Comparison of ENCODE assay signal across 21 mouse cellular contexts in the genomic region with DNA sequence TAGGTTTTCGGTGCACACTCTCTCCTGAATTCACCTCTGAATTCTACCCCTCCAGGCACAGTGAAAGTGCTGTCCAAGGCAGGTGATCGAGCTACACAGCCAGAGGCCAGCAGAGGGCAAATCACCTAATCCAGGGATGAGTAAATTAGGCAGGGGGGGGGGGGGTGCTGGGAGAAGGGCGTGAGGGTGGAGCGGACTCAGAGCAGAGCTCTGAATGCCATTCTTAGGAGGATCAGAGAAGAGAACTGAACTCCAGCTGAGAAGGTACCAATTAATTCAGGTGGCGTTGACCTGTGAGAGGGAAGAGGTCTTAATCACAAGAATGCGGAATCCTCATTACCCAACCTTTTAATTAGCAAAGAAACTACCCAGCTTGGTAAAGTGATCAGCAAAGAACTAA.
DNase-seq lines count a peak whose midpoint lies in the region; ATAC-seq and TF ChIP-seq lines count a peak whose summit lies in the region.
"Had no signal": no experiment of that assay in that cellular context is flagged by ENCODE, and none has a peak within 500 bp of the region (broad histone marks: within the 10 kb centered on the region; RNA-seq: fewer than 3 reads in every experiment).

No protein-coding gene starts in this region.

- H3K4me3 ChIP-seq in hindbrain, embryonic 10.5 days, result no peak overlapping the region
- no peak overlapping the region for H3K4me3 ChIP-seq in hindbrain, postnatal 0 days (ENCODE audit: low read length)
- H3K4me3 ChIP-seq in forebrain, embryonic 12.5 days (replicated peaks), result no peak overlapping the region
- H3K4me3 ChIP-seq in midbrain, embryonic 13.5 days (replicated peaks), result no peak overlapping the region
- H3K4me3 ChIP-seq: embryonic facial prominence, embryonic 13.5 days; heart, embryonic 12.5 days; myocyte had no signal

- ATAC-seq in hindbrain, postnatal 0 days, result no peak
- peak; percentile 55 for ATAC-seq in forebrain, embryonic 12.5 days (ENCODE audit: low FRiP score)
- ATAC-seq in midbrain, embryonic 13.5 days, result peak; percentile 62

- no peak overlapping the region for H3K4me2 ChIP-seq in hindbrain, postnatal 0 days (ENCODE audit: low read depth, low read length)
- peak overlapping the region; percentile 27 for H3K4me2 ChIP-seq in forebrain, embryonic 12.5 days
- no peak overlapping the region for H3K4me2 ChIP-seq in midbrain, embryonic 13.5 days (replicated peaks)
- H3K4me2 ChIP-seq: embryonic facial prominence, embryonic 13.5 days; heart, embryonic 12.5 days; lung, embryonic 14.5 days had no signal

- no peaks in the 10 kb centered on the region for H3K27me3 ChIP-seq in hindbrain, embryonic 10.5 days (ENCODE audit: insufficient read depth, poor library complexity, severe bottlenecking)
- no peaks in the 10 kb centered on the region for H3K27me3 ChIP-seq in hindbrain, postnatal 0 days (ENCODE audit: insufficient read depth, low read length)
- no peaks in the 10 kb centered on the region for H3K27me3 ChIP-seq in forebrain, embryonic 12.5 days
- no peaks in the 10 kb centered on the region for H3K27me3 ChIP-seq in midbrain, embryonic 13.5 days
- H3K27me3 ChIP-seq: heart, embryonic 12.5 days had no signal

- no peak for TF ChIP-seq CTCF in hindbrain, postnatal 0 days (IDR thresholded peaks at IDR 0.05; ENCODE audit: low read depth)

- H3K36me3 ChIP-seq in hindbrain, embryonic 10.5 days, result no peaks in the 10 kb centered on the region
- no peaks in the 10 kb centered on the region for H3K36me3 ChIP-seq in hindbrain, postnatal 0 days (ENCODE audit: insufficient read depth, low read length)
- H3K36me3 ChIP-seq in forebrain, embryonic 12.5 days (replicated peaks), result no peaks in the 10 kb centered on the region
- H3K36me3 ChIP-seq in midbrain, embryonic 13.5 days, result no peaks in the 10 kb centered on the region
- H3K36me3 ChIP-seq: embryonic facial prominence, embryonic 13.5 days; heart, embryonic 12.5 days had no signal

- no peak overlapping the region for H3K27ac ChIP-seq in hindbrain, embryonic 10.5 days
- H3K27ac ChIP-seq in hindbrain, postnatal 0 days, result no peak overlapping the region
- H3K27ac ChIP-seq in forebrain, embryonic 12.5 days, result peak overlapping the region; percentile 82
- peak overlapping the region; percentile 77 for H3K27ac ChIP-seq in midbrain, embryonic 13.5 days
- H3K27ac ChIP-seq: embryonic facial prominence, embryonic 13.5 days; stomach, postnatal 0 days had no signal

- H3K9me3 ChIP-seq in hindbrain, embryonic 10.5 days, result no peaks in the 10 kb centered on the region
- no peaks in the 10 kb centered on the region for H3K9me3 ChIP-seq in hindbrain, postnatal 0 days (ENCODE audit: low read length)
- H3K9me3 ChIP-seq in forebrain, embryonic 12.5 days, result no peaks in the 10 kb centered on the region
- H3K9me3 ChIP-seq in midbrain, embryonic 13.5 days, result no peaks in the 10 kb centered on the region
- H3K9me3 ChIP-seq: embryonic facial prominence, embryonic 13.5 days; heart, embryonic 12.5 days had no signal

- H3K9ac ChIP-seq in hindbrain, postnatal 0 days (replicated peaks; ENCODE audit: low read length), result no peak overlapping the region
- no peak overlapping the region for H3K9ac ChIP-seq in forebrain, embryonic 12.5 days
- H3K9ac ChIP-seq in midbrain, embryonic 13.5 days (replicated peaks), result no peak overlapping the region
- H3K9ac ChIP-seq: embryonic facial prominence, embryonic 13.5 days; heart, embryonic 12.5 days; lung, embryonic 14.5 days had no signal

- H3K4me1 ChIP-seq in hindbrain, embryonic 10.5 days (replicated peaks), result peaks cover 26% of the 10 kb centered on the region
- no peaks in the 10 kb centered on the region for H3K4me1 ChIP-seq in hindbrain, postnatal 0 days (ENCODE audit: insufficient read depth, low read length)
- peaks cover 34% of the 10 kb centered on the region for H3K4me1 ChIP-seq in forebrain, embryonic 12.5 days
- peaks cover 35% of the 10 kb centered on the region for H3K4me1 ChIP-seq in midbrain, embryonic 13.5 days (replicated peaks)
- H3K4me1 ChIP-seq: heart, embryonic 12.5 days had no signal

- 16% methylated on average over 6 of the region's 6 CpGs for WGBS in hindbrain, embryonic 10.5 days
- 40% methylated on average over 6 of the region's 6 CpGs for WGBS in hindbrain, postnatal 0 days
- 7% methylated on average over 6 of the region's 6 CpGs for WGBS in forebrain, embryonic 12.5 days
- WGBS in midbrain, embryonic 13.5 days, result 12% methylated on average over 6 of the region's 6 CpGs

- peak; percentile 4 for DNase-seq in hindbrain, embryonic 10.5 days (ENCODE audit: low spot score)
- DNase-seq in hindbrain, postnatal 0 days (ENCODE audit: low spot score), result no peak
- DNase-seq in ZHBTc4 (ENCODE audit: low read depth, low spot score), result peak; percentile 60
- DNase-seq in spleen, postnatal 4 days (ENCODE audit: low spot score in 2 of 2), result no peak
- DNase-seq in Muller cell, postnatal 12 days (ENCODE audit: inconsistent ontology term), result no peak
- no peak for DNase-seq in cerebellum, postnatal 25 days
- DNase-seq: adrenal gland, adult 2 months; cerebellum, adult 9-10 months; gastrocnemius, postnatal 36 days; heart, postnatal 36 days; kidney, adult 11 months; kidney, postnatal 25 days; liver; lung, embryonic 14.5 days; thymus, postnatal 4 days had no signal

Comparison
In these comparisons a context has a peak if more than half of its experiments do, and no peak if none do; other contexts are left out.
1. DNase-seq: peak in hindbrain, embryonic 10.5 days (single experiment) and ZHBTc4 (single experiment); none in hindbrain, postnatal 0 days (single experiment), spleen, postnatal 4 days (0 of 2), Muller cell, postnatal 12 days (single experiment) and cerebellum, postnatal 25 days (0 of 2).
2. H3K27ac ChIP-seq: peak in forebrain, embryonic 12.5 days (single experiment) and midbrain, embryonic 13.5 days (single experiment); none in hindbrain, embryonic 10.5 days (single experiment) and hindbrain, postnatal 0 days (single experiment).